Mouse (Mus musculus) right cerebral cortex, postnatal 14 days (tissue): ENCODE measurements around the gene Clint1.
A peak's percentile ranks its signal among the peaks of the same experiment; 100 is the strongest.

Experiments used
- DNase-seq: peaks from one replicate; pipeline ENCODE4 v3.0.0; 2022

The Clint1 gene

GRCm38 (mm10) chr11:45942281-45942680 lies 90.4 kb downstream of the Clint1 start:
- no peak for DNase-seq

GRCm38 (mm10) chr11:45943108-45943705 lies 91.4 kb downstream of the Clint1 start:
- peak; percentile 44 for DNase-seq

GRCm38 (mm10) chr11:45943891-45944642 lies 92.2 kb downstream of the Clint1 start:
- peak; percentile 32 for DNase-seq

- peak; percentile 97 for DNase-seq
Observed at GRCm38 (mm10) chr11:45944643-45945156, 92.8 kb downstream of the Clint1 start, which contains the start of gene Lsm11. TSS of gene Lsm11 (minus strand) at chr11:45944935.

- no peak for DNase-seq
Observed at GRCm38 (mm10) chr11:45946796-45947195, 94.9 kb downstream of the Clint1 start.

- no peak for DNase-seq
Observed at GRCm38 (mm10) chr11:45947491-45947890, 95.6 kb downstream of the Clint1 start.

GRCm38 (mm10) chr11:45955127-45955627 lies 103.3 kb downstream of the Clint1 start, which contains the start of gene Thg1l:
TSS of gene Thg1l (minus strand) at chr11:45955494.
- peak; percentile 82 for DNase-seq

- peak; percentile 35 for DNase-seq
Observed at GRCm38 (mm10) chr11:45959598-45959997, 107.7 kb downstream of the Clint1 start.

GRCm38 (mm10) chr11:45960003-45960402 lies 108.2 kb downstream of the Clint1 start:
- no peak for DNase-seq
